Mouse (Mus musculus) MN1 (cell line): ENCODE data around the gene Zfp462.
"Not testable (repeated sequence)": the region's sequence is repeated elsewhere in the genome, so short reads cannot be mapped to it uniquely, and the experiment has no call there.

Source experiments
- DNase-seq: peaks from one replicate; pipeline ENCODE4 v3.0.0-alpha.2; 2016; ENCODE audit warnings: low spot score

Gene Zfp462

DNA sequence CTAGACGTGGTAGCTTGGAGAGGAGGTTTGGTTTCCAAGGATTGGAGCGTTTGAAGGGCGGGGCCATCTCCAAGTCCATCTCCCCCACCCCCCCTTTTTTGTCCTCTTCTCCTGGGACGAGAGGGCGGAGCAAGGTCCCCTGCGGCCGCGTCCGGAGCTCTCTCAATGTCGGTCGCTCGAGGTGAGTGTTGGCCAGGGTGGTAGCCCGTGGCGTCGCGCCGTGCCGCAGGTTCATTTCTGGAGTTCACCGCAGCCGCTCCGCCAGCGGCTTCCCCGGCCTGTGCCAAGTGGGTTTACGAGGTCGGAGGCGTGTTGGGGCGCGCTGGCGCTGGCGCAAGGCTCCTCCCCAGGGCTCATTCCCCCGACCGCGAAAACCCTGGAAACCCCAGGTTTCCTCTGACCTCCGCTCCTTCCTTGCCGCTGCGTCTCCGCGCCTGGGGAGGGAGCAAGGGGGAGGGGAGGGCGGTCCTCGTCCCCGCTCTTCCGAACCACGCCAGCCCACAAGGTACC is at the start of gene Zfp462:
Gene Zfp462 (plus strand): TSS at position 128 of the 510 bp plus-strand sequence.
- peak; percentile 81 for DNase-seq

- no peak for DNase-seq
These were observed 48.8 kb upstream of the Zfp462 start for GRCm38 (mm10) chr4:54896017-54896416.

GRCm38 (mm10) chr4:54904641-54905040 is 40.2 kb upstream of the Zfp462 start:
- DNase-seq, result no peak

DNA sequence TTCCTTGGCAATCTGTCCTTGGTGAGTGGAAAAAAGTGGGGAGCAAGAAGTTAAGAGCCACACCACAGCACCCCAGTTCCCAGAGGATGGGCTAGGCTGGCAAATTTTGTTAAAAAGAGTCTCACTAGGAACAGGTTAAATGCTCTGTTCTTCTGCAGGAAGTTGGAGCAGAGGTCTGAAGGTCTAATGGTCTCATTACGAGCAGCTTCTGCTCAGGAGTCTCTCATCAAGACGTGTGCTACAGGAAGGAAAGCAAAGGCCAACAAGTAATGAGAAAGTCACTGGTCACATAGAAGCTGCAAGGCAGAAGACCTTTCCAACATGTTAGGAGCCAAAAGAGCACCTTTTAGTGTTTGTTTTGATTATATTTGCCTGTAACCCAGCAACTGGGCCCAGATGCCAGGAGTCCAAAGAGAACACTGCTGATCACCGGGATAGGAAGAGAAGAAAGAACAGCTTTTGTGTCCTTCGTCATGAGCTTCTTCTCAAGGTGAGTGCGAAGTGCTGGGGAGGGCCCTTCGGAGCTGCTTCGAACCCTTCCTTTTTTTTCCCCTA is 39.4 kb upstream of the Zfp462 start:
- DNase-seq, result no peak

DNA sequence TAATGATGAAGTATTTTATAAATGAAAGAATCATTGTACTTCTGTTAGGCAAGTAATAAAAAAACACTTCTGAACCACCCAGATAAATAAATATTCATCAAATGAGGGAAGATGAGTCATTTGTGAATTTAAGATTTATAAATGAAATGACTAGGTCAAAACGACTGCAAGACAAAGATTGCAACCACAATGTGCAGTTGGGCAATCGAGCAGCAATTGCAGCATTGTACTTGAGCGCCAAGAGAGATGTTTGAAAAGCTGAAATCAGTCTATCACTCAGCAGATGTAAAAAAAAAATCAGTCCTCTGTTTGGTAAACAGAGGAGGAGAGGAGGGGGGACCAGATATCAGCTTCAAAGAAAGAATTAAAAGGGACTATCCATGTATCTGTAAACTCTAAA is 34.5 kb upstream of the Zfp462 start:
- DNase-seq, result no peak

GRCm38 (mm10) chr4:54918276-54918675 is 26.6 kb upstream of the Zfp462 start:
- DNase-seq, result peak; percentile 46

DNA sequence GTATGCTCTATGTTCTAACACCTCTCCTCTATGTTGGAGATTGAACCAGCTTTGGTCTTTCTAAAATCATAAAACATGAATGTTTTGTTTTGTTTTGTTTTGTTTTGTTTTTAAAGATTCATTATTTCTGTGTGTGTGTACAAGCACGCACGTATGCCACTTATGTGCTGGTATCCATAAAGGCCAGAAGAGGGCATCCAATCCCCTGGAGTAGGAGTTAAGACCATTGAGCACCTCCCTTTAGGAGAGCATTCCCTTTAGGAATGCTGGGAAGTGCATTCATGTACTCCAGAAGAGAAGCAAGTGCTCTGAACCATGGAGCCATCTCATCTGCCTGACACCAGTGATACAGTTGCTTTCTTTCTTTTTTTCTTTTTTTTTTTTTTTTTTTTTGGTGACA is 21.5 kb upstream of the Zfp462 start:
- DNase-seq, result no peak

DNA sequence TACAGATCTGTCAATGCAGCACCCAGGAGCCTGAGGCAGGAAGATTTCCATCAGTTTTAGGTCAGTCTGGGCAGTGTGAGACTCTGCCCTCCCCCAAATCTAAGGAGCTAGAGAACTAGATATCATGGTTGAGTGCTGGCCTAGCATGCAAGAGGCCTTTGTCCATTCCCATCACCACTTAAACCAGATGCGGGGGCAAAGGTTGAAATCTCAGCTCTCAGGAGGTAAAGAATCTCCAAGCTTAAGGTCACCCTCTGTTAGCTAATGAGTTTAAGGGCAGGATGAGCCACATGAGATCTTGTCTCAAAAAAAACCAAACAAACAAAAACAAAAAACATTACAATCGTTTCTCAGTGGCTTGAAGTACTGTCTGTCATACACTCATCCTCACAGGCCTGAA is 20.5 kb upstream of the Zfp462 start:
- no peak for DNase-seq

DNA sequence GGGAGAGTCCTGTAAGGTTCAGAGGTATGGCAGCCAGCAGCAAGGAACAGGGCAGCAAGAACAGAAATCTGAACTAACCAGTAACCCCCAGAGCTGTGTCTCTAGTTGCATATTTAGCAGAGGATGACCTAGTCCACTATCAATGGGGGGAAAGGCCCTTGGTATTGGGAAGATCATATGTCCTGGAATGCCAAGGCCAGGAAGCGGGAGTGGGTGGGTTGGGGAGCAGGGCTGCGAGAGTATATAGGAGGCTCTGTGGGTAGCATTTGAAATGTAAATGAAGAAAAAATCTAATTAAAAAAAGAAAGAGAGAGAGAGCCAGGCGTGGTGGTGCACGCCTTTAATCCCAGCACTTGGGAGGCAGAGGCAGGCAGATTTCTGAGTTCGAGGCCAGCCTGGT is 18.4 kb upstream of the Zfp462 start:
- DNase-seq, result not testable (repeated sequence)

DNA sequence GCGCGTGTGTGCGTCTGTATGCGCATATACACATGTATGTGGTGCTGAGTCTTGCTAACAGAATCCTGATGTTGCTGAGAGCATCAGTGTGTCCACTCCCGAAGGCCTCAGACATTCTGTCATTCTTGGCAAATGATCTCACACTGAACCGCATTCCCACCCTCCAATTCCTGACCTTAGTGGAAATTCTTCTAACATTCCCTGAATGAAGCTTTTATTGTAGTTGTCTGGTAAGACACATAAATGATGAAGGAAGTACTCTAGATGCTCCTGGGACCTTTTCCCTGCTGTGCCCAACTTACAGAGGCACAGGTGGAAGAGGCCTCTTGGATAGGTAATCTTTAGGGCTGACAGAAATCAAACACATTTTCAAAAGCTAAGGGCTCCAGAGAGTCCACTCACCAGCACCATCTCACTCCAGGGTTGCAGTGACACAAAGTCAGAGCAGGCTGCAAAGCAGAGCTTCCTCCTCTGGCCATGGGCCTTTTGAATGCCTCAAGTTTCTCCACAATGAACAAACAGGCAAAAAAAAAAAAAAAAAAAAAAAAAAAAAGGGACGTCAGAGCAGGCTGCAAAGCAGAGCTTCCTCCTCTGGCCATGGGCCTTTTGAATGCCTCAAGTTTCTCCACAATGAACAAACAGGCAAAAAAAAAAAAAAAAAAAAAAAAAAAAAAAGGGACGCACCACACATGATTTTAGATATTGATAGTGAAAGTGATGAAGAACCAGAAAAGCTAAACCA is 17.4 kb upstream of the Zfp462 start:
- DNase-seq, result not testable (repeated sequence)

DNA sequence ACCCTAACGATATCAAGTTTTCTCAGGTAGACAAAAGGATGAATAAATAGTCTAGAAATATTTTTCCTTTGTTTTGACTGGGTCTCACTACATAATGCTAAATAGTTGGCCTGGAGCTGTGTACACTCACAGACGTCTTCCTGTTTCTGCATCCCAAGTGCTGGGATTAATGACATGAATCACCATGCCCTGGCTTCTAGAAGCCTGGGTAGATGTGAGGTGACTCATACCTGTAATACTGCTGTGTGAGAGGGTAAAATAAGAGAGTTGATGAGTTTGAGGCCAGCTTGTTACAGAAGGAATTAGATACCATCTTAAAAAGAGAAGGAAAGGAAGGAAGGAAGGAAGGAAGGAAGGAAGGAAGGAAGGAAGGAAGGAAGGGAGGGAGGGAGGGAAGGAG is 15.2 kb upstream of the Zfp462 start:
- DNase-seq, result no peak

- DNase-seq, result peak; percentile 46
These were observed 12.2 kb upstream of the Zfp462 start for GRCm38 (mm10) chr4:54932668-54933067.

GRCm38 (mm10) chr4:54937161-54937560 is 7.7 kb upstream of the Zfp462 start:
- no peak for DNase-seq

DNA sequence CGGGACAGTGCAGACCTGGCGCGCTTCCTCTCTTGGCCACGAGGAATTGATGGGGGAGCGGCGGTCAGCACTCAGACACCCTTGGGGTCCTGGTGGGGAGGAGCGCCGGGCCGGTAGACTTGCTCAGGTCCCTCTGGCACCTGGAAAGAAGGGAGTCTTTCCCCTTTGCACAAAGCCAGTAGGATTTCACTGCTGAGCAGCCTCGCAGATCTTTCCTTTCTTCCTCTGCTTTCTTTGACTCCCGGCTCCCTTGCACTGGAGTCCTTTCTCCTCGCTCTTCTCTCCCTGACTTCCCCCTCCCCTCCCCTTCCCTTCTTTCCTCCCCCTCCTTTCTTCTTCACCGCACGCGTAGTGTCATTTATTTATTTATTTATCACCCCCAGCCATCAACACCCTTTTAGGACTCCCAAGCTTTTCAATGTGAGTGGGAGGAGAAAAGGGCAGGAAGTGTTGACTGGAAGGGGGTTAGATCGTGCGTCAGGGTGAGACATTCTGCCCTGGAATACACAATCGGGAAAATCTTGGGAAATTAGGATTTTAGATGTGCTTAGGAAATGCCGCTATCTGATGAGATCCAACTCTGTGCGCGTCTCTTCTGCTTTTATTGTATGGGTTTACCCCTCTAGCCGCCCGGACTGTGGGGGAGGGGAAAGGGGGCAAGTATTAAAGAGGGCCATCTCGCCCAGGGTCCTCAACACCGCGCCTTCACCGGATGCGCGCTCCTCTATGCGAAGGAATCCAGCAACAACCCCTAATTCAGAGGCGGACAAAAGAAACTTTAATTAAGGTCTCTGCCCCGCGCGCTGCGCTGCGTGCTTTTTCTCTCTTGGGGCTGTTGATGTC is 976 bp downstream of the Zfp462 start:
- DNase-seq, result peak; percentile 59

DNA sequence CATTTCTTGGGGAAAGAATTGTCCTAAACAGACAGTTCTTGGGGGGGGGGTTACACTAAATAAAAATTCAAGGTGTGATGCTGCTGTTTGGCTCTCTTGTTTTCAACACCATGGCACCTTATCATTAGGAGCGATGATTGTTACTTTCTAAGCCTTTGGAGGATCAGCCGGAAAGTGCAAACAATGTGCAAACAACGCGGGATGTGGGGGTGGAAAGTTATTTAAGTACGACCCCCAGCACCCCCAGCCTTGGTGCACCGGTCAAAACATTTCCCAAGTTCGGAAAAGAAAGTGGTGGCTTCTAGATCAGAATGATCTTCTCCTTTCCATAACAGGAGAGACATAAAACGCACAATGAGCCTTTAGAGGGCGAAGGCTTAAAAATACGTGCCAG is 1.8 kb downstream of the Zfp462 start:
- DNase-seq, result no peak

GRCm38 (mm10) chr4:54947056-54947990 is 2.5 kb downstream of the Zfp462 start:
- DNase-seq, result peak; percentile 76

DNA sequence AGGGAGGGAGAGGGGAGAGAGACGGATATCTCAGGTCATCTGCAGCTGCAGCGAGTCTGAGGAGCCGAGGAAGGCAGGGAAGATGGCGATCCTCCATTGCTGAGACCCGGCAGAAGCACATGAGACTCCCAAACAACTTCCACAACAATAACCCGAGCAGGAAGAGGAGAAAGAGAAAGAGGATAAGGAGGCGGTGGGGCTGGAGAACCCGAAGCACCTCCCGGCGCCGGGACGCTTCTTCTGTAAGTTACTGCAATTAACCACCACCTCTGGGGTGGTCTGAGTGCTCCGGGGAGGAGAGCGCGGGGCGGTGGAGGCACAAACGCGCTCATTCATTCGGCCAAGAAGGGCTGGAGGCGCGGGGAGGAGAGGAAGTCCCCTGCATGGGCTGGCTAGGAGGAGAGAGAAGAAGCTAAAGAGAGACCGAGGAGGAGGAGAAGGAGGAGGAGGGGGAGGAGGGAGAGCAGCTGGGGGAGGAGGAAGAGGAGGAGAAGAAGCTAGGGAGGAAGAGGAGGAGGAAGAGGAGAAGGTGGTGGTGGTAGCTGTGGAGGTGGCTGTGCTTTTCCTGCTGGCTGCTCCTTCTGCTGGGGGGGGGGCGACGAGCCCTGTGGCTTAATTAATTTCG is 3.3 kb downstream of the Zfp462 start:
- DNase-seq, result peak; percentile 46

DNA sequence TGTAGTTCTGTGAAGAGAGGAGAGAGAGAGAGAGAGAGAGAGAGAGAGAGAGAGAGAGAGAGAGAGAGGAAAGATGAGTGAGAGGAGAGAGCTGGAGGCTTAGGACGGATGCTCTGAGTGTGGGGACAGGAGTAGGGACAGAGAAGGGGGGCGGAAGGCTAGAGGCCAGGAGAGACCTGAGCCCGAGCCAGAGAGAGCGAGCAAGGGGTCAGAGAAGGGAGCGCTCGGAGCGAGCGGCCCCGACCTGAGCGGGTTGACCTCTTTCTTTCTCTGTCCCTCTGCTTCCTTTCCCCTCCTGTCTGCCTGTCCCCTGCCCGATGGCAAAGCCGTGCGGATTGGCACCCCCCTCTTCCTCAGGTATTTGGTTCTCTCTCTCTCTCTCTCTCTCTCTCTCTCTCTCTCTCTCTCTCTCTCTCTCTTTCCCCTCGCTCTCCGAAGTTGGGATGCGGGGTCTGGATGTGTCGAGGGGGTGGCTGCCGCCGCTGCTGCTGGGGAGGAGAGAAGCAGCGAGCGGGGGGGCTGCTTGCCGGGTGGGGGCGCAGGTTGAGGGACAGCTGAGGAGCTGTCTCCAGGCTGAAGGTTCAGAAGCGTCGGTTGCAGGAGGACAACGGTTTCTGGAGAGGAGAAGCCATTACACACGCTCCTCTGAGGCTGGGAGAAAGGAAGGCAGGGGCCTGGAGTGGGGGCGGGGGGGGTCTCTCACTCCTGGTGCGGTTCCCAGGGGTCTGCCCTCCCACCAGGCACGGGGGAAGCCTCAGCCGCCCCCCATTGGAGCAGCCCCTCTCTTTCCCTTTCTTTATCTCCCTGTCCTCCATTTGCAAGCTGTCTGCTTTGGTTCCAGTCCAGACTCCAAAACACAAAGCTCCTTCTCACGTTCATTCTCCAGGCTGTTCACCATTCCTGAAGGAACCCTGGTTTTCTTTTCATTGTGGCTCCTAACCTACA is 4.0 kb downstream of the Zfp462 start:
- DNase-seq, result peak; percentile 48

GRCm38 (mm10) chr4:54949561-54949940 is 4.7 kb downstream of the Zfp462 start:
- DNase-seq, result no peak

DNA sequence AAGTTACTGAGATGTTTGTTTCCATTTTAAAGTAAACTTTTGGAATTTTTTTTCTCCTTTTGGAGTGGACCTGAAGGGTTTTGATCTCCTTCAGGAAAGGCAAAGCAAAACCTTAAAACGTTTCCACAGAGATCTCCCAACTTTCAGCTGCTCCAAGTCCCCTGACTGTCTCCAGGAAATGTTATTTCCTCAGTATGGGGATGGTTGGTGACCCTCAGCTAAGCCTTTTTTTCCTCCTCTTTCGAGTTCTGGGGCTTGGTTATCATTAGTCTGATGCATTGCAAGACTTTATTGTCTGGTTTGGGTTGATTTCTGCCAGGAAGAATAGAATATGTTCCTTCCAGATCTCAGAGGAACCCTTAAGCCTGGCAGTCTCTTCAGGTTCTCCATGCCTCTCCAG is 5.3 kb downstream of the Zfp462 start:
- DNase-seq, result no peak
